In genomic region chr14:14013252-14013711, GRCm38 (mm10) we compare ENCODE assay signal across 8 mouse cellular contexts. TPM values are rescaled to one million over a fixed set of nuclear protein-coding genes. Genes with fewer than 3 reads are reported as not detected.
DNase-seq lines count a peak whose midpoint lies in the region; ATAC-seq and TF ChIP-seq lines count a peak whose summit lies in the region.

No protein-coding gene starts in this region.

- H3K9me3 ChIP-seq in embryonic facial prominence, embryonic 12.5 days, result no peaks in the 10 kb centered on the region

- H3K36me3 ChIP-seq in embryonic facial prominence, embryonic 12.5 days, result 0 out of 2 replicates have a peak, but pooled peaks cover under 1% of the 10 kb centered on the region
- H3K36me3 ChIP-seq in spleen, adult 2 months (ENCODE audit: control insufficient read depth, insufficient read depth, low read length), result no peaks in the 10 kb centered on the region; the same call in 1 of the 2 replicates

- WGBS in lung, adult 2 months, result 3% methylated on average over 26 of the region's 27 CpGs
- WGBS in embryonic facial prominence, embryonic 12.5 days, result under 1% methylated on average over 21 of the region's 27 CpGs
- under 1% methylated on average over 25 of the region's 27 CpGs for WGBS in spleen, adult 2 months

- peak overlapping the region; percentile 90 for H3K4me2 ChIP-seq in embryonic facial prominence, embryonic 12.5 days (replicated peaks)

- H3K27me3 ChIP-seq in embryonic facial prominence, embryonic 12.5 days, result no peaks in the 10 kb centered on the region
- no peaks in the 10 kb centered on the region for H3K27me3 ChIP-seq in spleen, adult 2 months (ENCODE audit: control insufficient read depth, insufficient read depth, low read length)

- peak overlapping the region; percentile 89 for H3K4me3 ChIP-seq in lung, adult 2 months (replicated peaks; ENCODE audit: extremely low read depth, low read depth, low read length)
- peak overlapping the region; percentile 80 for H3K4me3 ChIP-seq in embryonic facial prominence, embryonic 12.5 days
- H3K4me3 ChIP-seq in spleen, adult 2 months (ENCODE audit: extremely low read depth, insufficient read depth, insufficient read length), result peak overlapping the region; percentile 84

- peak overlapping the region; percentile 99 for H3K27ac ChIP-seq in embryonic facial prominence, embryonic 12.5 days
- H3K27ac ChIP-seq in spleen, adult 2 months (ENCODE audit: insufficient read depth, low read length), result peak overlapping the region; percentile 96

- TF ChIP-seq CTCF in lung, adult 2 months (IDR thresholded peaks at IDR 0.05; ENCODE audit: insufficient read depth, low read length), result no peak
- no peak for TF ChIP-seq CTCF in spleen, adult 2 months (IDR thresholded peaks at IDR 0.05; ENCODE audit: extremely low read depth, insufficient read depth, insufficient read length, insufficient replicate concordance)

- H3K9ac ChIP-seq in embryonic facial prominence, embryonic 12.5 days, result peak overlapping the region; percentile 96

- ATAC-seq in embryonic facial prominence, embryonic 12.5 days (ENCODE audit: insufficient number of reproducible peaks, insufficient read depth, low FRiP score, low TSS enrichment), result peak; percentile 73

- TF ChIP-seq POLR2A in lung, adult 2 months (IDR thresholded peaks at IDR 0.05; ENCODE audit: borderline replicate concordance, extremely low read depth, low read depth, low read length), result 0 out of 2 replicates have a peak, but pooled peaks have one; percentile 9
- TF ChIP-seq POLR2A in spleen, adult 2 months (IDR thresholded peaks at IDR 0.05; ENCODE audit: low read depth, low read length), result no peak

- no peak for DNase-seq in lung, adult 2 months
- DNase-seq in lung, postnatal 14 days, result no peak
- peak; percentile 66 for DNase-seq in R1 (ENCODE audit: low read depth, low spot score)
- peak; percentile 74 for DNase-seq in induced T-regulatory cell, adult 2 months (ENCODE audit: low read depth)
- DNase-seq in lung, postnatal 10 days, result peak; percentile 57
- DNase-seq in spleen, adult 2 months (ENCODE audit: low read depth in 1 of 2, low spot score in 2 of 2), result peak in 1 of 2 experiments; percentile 32
- DNase-seq in thymus, postnatal 14 days, result no peak

- H3K4me1 ChIP-seq in lung, adult 2 months (ENCODE audit: control insufficient read depth, insufficient read depth, low read length), result peaks cover 12% of the 10 kb centered on the region
- peaks cover 13% of the 10 kb centered on the region; the same call in 1 of the 2 replicates for H3K4me1 ChIP-seq in embryonic facial prominence, embryonic 12.5 days
- H3K4me1 ChIP-seq in spleen, adult 2 months (ENCODE audit: control insufficient read depth, insufficient read depth, insufficient read length), result peaks cover 4% of the 10 kb centered on the region; the same call in 1 of the 2 replicates

RNA-seq across cellular contexts. Expression of gene Thoc7, which starts 51.6 kb away (rescaled TPM):
- polyA plus RNA-seq in lung, adult 2 months (2012; rRNA removed), result 9.2 and 13.3 TPM in 2 replicates
- polyA plus RNA-seq in embryonic facial prominence, embryonic 12.5 days (2016; fragmentation: Nextera tagmentation; extraction: Ambion mirVana), result 191 and 193 TPM in 2 replicates
- polyA plus RNA-seq in spleen, adult 2 months (2012; rRNA removed), result 7.0 and 8.2 TPM in 2 replicates

RNA-seq across cellular contexts. Expression of gene Atxn7, which starts 52.0 kb away (rescaled TPM):
- polyA plus RNA-seq in lung, adult 2 months (2012; rRNA removed), result 33.4 and 39.4 TPM in 2 replicates
- 5.0 and 5.3 TPM in 2 replicates for polyA plus RNA-seq in embryonic facial prominence, embryonic 12.5 days (2016; fragmentation: Nextera tagmentation; extraction: Ambion mirVana)
- polyA plus RNA-seq in spleen, adult 2 months (2012; rRNA removed), result 20.3 and 24.3 TPM in 2 replicates

Comparison
In these comparisons a context has a peak if more than half of its experiments do, and no peak if none do; other contexts are left out.
1. DNase-seq: peak in R1 (single experiment), induced T-regulatory cell, adult 2 months (single experiment) and lung, postnatal 10 days (single experiment); none in lung, adult 2 months (single experiment), lung, postnatal 14 days (single experiment) and thymus, postnatal 14 days (single experiment).
2. RNA of gene Thoc7, which starts 51.6 kb away (polyA plus RNA-seq): 191 to 193 TPM in embryonic facial prominence, embryonic 12.5 days; 9.2 to 13.3 TPM in lung, adult 2 months and 7.0 to 8.2 TPM in spleen, adult 2 months; every median in the first group is over 10 times any median in the second.
3. Peak in every context shown above with its lines, with median percentiles within 50 percentile points of each other: H3K4me3 ChIP-seq.